Mouse (Mus musculus): ENCODE results near the gene Erich6b.

DNA sequence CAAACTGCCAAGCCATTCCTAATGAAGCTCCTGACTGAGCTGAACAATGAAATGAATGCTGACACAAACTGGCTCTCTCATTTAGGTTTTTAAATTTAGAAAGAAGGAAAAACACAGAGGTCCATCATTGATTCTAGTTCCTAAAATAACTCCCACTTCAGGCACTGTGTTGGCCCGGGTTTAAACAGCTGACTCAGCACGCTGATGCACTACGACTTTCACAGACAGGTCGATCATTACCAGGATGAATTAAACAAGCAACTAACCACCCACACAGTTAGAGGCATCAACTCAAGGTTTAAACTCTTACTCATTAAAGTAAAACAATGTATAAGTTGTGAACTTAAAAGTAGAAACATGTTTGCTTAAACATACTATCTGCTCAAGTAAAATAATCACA is 64.6 kb downstream of the Erich6b start:
- TF ChIP-seq ZC3H11A (IDR thresholded peaks at IDR 0.05; ENCODE audit: borderline replicate concordance, low read depth, low read length) (no peak), ZNF384 (IDR thresholded peaks at IDR 0.05; ENCODE audit: low read depth, low read length) (no peak)

Data from ES-E14 (cell line).